Mouse (Mus musculus): ENCODE results near the gene Tlr12.

- TF ChIP-seq CTCF (IDR thresholded peaks at IDR 0.05; ENCODE audit: extremely low read depth, insufficient read depth, insufficient read length, insufficient replicate concordance) (no peak), POLR2A (IDR thresholded peaks at IDR 0.05; ENCODE audit: low read depth, low read length) (no peak)
Observed at GRCm38 (mm10) chr4:128607661-128608060, 10.8 kb downstream of the Tlr12 start.

Data from spleen, adult 2 months (tissue).